Mouse (Mus musculus) T-helper 1 cell (primary cell): ENCODE results near the gene Cep350.

ENCODE experiments used
- in situ Hi-C: fragments of 300-600 bp; cut with MboI, MseI; formaldehyde crosslinking; loops from one replicate; pipeline ENCODE4 v1.15.1; 2025; ENCODE audit warnings: high pct_unique_total_duplicates

The Cep350 gene

DNA sequence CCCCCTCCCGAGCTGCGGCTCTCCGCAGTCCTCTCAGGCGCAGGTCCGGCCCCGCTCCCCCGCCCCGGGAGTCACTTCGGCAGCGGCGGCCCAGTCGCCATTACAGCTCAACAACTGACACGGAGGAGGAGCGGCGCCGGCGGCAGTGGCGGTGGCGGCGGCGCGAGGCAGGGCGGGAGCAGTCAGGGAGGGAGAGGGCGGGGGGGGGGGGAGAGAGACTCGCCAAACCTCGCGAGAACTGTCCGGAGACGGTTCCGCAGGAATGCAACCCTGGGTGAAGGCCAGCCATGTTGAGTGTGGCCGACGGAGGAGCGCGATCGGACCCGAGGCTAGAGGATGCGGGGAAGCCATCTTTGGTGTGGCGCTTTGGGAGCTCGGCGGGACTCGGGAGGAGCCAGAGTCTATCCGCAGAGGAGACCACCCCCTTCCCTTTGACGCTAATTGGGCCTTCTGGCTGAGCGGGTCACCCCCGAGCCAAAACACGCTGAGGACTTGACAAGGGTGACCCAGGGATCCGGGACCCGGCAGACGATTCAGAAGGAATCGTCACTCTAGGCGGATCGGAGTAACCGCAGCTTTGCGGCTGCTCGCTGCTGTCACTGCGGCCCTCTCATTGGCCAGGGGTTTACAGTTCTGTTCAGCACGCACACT, at the start of gene Cep350:
Gene Cep350, minus strand, starts transcription at position 188 of the 651 bp plus-strand sequence.
- in situ Hi-C loops = no loop called here

GRCm38 (mm10) chr1:156020402-156020801, 47.3 kb upstream of the Cep350 start:
- in situ Hi-C loops = no loop called here

- in situ Hi-C loops = no loop called here
These were observed 46.7 kb upstream of the Cep350 start for GRCm38 (mm10) chr1:156019800-156020199.

- in situ Hi-C loops = no loop called here
These were observed 35.9 kb upstream of the Cep350 start for GRCm38 (mm10) chr1:156009003-156009402.

- in situ Hi-C loops = no loop called here
These were observed 32.9 kb upstream of the Cep350 start for GRCm38 (mm10) chr1:156005906-156006305.

GRCm38 (mm10) chr1:156003201-156003935, 30.3 kb upstream of the Cep350 start:
- in situ Hi-C loops = no loop called here

DNA sequence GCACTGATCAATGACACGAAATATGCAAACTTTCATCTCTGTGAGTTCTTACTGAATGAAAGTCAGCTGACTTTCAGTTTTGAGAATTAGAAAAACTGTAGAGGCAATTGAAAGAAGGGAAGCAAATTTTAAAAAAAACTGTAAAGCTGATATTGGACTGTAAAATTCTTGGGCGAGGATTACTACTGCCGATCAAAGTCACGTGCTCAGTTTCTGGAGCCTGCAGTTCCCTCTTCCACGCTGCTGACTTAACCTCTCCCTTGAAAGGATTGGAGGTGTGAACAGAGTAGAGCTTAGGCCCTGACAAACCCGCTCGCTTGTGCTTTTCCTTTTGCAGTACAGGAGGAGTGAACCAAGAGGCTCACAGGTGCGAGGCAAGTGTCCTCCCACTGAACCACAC, 29.3 kb upstream of the Cep350 start:
- in situ Hi-C loops = no loop called here

GRCm38 (mm10) chr1:155995612-155996011, 22.6 kb upstream of the Cep350 start:
- in situ Hi-C loops = no loop called here

DNA sequence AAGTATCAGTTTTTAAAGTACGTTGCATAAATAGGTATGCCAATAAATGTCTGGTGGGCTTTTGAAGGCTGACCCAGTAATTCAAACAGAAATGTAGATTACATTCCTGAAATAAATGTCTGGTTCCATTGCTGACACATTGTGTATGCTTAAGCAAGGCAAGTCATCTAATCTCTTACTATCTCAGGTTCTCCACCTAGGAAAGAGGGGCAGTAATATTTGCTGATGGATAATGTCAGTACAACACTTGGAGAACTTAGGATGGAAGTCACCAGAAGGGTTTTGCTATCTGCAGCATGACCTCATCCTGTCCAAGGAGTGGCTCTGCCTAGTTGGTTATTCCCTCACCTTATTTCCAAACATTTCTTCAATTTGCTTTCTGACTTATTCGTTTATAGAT, 21.5 kb upstream of the Cep350 start:
- in situ Hi-C loops = no loop called here

GRCm38 (mm10) chr1:155990391-155990790, 17.3 kb upstream of the Cep350 start:
- in situ Hi-C loops = no loop called here

DNA sequence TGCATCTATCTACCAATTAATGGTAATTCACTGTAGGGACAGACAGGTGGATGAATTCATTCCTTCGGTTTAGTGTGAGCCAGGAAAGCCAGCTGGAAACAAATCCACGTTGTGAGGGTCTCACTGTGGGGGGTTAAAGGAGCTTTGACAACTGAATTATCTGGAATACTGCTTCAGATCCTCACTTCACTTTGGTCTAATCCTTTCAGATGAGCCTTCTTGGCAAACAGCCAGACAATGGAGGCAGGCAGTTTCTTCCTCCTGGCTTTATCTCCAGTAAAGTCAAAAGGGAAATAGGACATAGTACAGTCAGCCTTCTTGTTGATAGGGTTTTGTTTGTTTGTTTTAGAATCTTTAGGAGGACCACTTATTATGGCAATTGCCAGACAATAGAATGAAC, 16.3 kb upstream of the Cep350 start:
- in situ Hi-C loops = no loop called here

GRCm38 (mm10) chr1:155987625-155988024, 14.6 kb upstream of the Cep350 start:
- in situ Hi-C loops = no loop called here

- in situ Hi-C loops = no loop called here
These were observed 1.9 kb upstream of the Cep350 start for GRCm38 (mm10) chr1:155974931-155975330.

- in situ Hi-C loops = no loop called here
These were observed 794 bp upstream of the Cep350 start for GRCm38 (mm10) chr1:155973719-155974379.

DNA sequence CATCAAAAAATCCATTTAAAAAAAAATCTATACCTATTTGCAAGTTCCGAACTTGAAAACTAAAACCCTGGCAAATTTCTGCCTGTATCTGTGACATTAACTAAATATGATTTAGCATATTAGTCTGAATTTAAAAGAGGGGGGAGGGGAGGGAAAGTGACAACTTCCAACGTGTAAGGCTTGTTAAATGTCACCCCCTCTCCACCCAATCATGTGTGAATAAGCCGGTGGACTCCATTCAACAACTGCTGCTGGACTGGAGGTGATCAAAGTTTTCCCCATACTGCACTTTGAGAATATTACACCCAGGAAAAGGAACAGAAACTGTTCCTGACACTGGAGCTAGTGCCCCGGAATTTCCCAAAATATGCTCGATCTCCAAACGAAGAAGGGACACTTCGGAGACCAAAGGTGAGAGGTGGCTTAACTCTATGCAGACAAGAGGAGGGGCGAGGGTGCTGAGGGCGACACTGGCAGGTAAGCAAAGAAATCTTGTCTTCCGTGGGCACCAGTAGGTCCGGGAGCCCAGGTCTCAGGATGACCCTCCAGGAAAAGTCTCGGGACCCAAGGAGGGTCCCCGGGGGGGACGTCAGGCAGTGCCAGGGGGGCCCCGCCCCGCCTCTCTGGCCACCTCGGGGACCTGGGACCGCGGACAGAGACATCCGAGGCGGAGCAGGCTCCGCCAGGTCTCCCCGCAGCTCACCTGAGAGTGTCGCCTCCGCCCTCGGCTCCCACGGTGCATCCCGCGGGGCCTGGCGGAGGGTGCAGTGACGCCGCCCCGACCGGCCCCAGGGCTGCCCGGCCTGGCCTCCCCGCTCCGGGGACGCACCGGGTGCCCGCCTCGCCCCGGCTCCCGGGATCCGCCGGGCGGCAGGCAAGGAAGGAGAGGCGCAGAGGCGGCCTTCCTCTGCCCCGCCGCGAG, 648 bp downstream of the Cep350 start:
- in situ Hi-C loops = no loop called here

DNA sequence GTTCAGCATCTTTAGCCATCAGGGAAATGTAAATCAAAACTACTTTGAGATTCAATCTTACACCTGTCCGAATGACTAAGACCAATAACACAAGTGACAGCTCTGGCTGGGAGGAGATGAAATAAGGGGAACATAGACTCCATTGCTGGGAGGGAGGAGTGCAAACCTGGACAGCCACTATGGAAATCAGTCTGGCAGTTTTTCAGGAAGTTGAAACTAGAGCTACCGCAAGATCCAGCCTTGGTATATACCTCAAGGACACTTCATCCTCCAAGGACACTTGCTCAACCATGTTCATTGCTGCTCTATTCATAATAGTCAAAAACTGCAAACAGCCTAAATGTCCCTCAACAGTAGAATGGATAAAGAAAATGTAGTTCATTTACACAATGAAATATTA, 23.9 kb downstream of the Cep350 start:
- in situ Hi-C loops = no loop called here

DNA sequence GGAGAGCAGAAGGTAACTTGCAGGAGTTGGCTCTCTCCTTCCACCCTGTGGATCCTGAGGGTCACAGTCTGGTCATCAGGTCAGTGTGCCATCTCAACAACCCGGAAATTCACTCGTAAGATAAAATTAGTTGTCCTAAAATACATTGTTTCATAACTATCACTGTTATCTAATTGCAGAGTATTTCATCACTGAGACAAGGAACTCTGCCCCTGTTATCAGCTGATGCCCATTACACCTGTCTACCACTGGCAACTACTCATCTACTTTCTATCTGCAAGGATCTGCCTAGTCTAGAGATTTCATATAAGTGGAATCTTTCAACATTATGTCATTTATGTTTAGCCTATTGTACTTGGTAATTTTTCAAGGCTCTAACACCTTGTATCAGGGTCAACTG, 28.7 kb downstream of the Cep350 start:
- in situ Hi-C loops = no loop called here

DNA sequence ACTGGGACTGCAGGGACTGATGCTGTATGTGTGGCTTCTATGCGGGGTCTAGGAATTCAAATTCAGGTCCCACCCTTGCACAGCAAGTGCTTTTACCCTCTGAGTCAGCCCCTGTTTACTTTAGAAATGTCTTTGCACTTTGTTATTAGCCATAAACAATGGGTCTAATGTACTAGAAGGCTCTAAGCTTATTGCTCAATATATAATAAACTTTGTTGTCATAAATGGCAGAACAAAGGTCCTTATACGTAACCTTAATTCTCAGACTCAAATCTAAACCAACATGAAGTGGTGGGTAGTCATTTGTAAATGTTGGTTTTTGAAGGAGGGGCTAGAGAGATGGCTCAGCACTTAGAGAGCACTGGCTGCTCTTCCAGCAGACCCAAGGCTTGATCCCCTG, 35.6 kb downstream of the Cep350 start:
- in situ Hi-C loops = no loop called here

GRCm38 (mm10) chr1:155934702-155935101, 38.4 kb downstream of the Cep350 start:
- in situ Hi-C loops = no loop called here

- in situ Hi-C loops = no loop called here
These were observed 69.5 kb downstream of the Cep350 start for GRCm38 (mm10) chr1:155903561-155903960.

- in situ Hi-C loops = no loop called here
These were observed 71.7 kb downstream of the Cep350 start for GRCm38 (mm10) chr1:155901348-155901747.

- in situ Hi-C loops = no loop called here
These were observed 78.7 kb downstream of the Cep350 start for GRCm38 (mm10) chr1:155894382-155894781.
